Mouse (Mus musculus): Measurements from ENCODE around the gene Zpld1. TPM values are rescaled to one million over a fixed set of nuclear protein-coding genes. Genes with fewer than 3 reads are reported as not detected.

Zpld1 gene
- polyA plus RNA-seq (2012; rRNA removed), result not detected in 2 replicates

DNA sequence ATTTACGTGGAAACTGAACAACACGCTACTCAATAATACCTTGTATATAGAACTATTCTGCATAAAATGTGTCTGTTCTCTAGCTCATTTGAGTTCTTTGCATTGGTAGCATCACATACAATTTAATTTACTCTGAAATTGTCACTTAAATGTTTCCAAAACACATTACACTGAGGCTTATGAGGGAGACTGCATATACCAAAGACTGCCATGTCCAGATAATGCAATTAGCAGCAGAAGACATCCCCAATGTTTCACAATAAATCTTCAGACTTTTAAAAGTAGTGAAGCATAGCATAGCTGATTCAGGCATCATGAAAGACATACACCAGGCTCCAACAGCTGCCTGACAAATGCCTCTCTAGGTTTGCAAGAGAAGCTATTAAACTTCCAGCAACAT, at the start of gene Zpld1:
Gene Zpld1 (minus strand): TSS at position 101 of the 400 bp plus-strand sequence.
- DNase-seq (ENCODE audit: low read depth, low spot score), result no peak
- 95% methylated on average over 2 of the region's 2 CpGs for WGBS

DNA sequence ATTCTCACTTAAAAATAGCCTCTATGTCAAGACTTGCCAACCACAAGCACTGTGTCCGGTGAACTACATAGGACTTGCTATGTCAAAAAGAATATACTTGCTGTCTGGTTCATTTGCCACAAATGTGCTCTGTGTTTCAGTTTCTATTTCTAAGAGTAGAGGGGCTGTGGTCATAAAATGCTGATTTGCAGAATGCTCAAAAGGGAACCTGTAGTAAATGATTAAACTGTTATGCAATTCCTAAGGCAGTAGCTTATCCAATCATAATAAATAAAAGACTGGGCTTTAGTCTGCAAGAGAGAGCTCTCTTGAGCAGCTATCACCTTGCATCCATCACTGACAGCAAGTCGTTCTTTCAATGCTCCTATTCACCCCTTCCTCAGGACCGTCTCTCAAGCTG, 47.9 kb upstream of the Zpld1 start:
- no peak for DNase-seq (ENCODE audit: low read depth, low spot score)
- WGBS, result 71% methylated on average over 3 of the region's 3 CpGs

DNA sequence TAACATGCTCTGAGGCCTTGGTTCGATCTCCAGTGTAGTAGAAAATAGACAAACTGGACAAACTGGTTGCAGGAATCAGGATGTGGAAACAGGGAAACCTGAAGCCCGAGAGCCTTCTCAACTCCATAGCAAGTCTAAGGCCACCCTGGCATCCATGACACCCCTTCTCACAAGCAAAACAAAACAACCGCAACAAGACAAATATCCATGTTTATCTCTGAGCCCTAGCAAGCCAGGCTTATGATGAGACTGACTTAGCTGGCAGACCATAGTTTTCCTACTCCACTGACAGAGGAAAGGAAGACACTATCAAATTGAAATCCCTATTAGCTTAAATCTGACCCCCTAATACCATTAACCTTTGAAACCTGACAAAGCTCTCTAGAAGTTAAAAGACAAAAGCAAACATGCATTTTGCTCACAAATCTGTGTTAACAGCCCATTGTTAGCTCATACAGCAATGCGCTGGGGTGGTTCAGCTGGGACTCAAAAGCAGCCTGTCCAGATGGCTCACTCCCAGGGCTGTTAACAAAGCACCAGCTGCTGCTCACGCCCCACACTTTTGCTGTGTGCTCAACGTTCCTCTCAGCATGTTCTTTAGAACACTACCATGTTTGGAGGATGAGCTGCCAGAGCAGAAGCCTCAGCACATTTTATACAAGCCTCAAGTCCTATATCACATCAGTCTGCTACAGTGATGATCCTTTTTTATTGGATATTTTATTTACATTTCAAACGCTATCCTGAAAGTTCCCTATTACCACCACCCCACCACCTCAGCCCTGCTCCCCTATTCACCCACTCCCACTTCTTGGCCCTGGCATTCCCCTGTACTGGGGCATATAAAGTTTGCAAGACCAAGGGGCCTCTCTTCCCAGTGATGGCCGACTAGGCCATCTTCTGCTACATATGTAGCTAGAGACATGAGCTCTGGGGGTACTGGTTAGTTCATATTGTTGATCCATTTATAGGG, 24.0 kb upstream of the Zpld1 start:
- no peak for DNase-seq (ENCODE audit: low read depth, low spot score)
- WGBS, result 27% methylated on average over 8 of the region's 8 CpGs

DNA sequence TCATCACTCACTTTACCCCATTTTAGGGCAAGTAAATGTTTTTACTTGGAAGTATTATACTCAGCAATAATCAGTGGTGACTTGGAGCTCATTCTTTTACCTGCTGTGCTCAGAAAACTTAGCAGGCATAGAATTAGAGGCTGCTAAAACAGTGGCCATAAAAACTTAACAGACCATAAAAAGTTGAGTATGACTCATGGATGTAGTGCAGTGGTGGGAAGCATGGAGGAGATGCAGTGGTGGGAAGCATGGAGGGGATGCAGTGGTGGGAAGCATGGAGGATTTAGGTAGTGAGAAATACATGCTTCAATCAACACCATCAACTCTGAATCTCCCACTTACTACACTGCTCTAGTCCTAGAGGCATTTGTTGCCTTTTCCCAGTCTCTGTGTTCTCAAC, 19.2 kb upstream of the Zpld1 start:
- no peak for DNase-seq (ENCODE audit: low read depth, low spot score)

DNA sequence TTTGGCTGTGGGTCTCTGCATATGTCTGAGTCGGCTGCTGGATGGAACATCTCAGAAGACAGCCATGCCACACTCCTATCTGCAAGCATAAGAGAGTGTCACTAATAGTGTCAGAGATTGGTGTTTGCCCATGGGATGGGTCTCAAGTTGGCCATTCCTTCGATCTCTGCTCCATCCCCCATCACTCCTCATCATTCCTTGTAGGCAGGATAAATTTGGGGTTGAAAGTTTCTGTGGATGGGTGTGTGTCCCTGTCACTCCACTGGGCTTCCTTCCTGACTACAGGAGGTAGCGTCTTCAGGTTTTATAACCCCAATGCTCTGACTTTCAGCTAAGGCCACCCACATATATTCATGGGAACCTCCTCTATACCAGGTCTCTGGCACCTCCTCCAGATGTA, 14.3 kb upstream of the Zpld1 start:
- DNase-seq (ENCODE audit: low read depth, low spot score), result no peak
- 81% methylated on average over 3 of the region's 3 CpGs for WGBS

DNA sequence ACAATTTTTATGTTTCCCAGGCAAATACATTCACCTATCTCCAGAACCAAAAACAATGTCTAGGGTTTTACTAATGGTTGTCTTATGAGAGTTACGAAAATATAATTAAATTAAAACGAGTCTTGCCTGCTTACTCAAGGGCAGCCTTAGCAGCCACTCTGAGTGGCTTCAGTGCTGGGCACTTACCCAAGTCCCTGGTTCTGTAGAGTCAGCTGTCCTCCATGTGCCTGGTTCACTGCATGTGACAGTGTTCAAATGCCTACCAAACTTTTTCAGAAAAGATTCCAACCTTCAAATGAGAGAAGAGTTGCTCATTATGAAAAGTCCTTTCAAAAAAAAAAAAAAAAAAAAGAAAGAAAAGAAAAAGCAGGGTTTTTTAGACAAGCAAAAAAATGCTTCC, 15.1 kb downstream of the Zpld1 start:
- WGBS, result 69% methylated on average over 2 of the region's 2 CpGs
- DNase-seq (ENCODE audit: low read depth, low spot score), result no peak

DNA sequence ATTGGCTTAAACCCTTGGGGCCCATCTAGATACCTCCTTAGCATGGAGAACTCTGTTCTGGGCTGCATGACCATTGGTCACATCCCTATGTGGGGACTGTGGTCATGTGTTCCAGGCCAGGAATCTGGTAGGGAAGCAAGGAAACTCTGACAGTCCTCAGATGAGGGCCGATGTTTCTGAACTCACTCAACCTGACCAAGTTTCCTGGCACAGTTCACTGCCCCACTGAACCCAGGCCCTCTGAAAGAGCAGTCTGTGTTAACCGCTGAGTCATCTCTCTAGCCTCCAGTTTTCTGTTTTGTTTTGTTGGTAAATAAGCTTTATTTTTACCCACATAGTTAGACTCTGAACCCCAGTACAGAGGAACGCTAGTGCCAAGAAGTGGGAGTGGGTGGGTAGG, 20.3 kb downstream of the Zpld1 start:
- DNase-seq (ENCODE audit: low read depth, low spot score), result no peak
- 84% methylated on average over 3 of the region's 3 CpGs for WGBS

DNA sequence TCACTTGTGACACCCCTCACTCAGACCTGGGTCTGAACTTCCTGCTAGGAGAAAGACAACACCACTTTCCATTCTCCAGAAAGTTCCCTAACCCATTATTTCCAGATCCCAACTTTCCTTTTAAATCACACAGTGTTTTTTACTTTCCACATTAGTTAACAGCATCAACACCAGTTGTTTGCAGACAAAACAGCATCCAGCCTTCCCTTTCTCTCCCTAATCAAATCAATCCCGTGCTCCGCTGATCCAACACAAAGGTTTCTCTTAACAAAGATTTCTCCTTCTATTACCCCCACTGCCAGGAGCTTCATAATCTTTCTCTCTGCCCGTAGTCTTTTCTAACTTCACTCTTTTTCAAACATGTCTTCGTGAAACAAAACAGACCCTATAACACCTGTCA, 32.5 kb downstream of the Zpld1 start:
- 62% methylated on average over 4 of the region's 4 CpGs for WGBS
- no peak for DNase-seq (ENCODE audit: low read depth, low spot score)

DNA sequence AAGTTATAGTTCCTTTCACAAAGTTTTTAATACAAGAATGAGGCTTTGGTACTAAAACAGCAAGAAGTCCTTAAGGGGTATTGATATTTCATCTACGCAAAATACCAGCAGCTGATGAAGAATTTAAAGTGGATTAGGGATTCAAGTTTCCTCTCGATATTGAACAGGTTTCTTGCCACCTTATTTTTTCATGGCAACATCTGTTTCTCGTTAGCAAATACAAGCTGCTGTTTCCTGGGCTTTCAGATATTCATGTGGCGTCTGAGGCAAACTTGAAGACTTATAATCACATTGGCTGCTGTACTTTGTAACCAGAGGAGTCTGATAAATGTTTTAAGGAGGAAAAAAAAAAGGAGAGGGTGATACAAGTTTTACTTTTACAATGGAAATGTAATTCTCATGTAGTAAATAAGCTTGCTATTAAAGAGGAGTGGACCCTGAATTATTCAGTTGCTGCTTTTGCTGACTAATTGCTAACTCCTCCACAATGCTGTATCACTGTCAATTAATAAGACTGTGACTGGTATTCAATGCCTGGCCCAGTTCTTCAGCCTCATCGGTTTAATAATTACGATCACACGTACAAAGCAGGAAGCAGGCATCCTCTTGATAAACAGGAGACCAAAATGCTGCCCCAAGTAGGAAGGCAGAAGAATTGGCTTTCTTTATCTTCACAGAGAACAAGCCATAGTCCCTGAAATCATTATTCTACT, 36.8 kb downstream of the Zpld1 start:
- DNase-seq (ENCODE audit: low read depth, low spot score), result no peak
- WGBS, result 70% methylated on average over 7 of the region's 7 CpGs

DNA sequence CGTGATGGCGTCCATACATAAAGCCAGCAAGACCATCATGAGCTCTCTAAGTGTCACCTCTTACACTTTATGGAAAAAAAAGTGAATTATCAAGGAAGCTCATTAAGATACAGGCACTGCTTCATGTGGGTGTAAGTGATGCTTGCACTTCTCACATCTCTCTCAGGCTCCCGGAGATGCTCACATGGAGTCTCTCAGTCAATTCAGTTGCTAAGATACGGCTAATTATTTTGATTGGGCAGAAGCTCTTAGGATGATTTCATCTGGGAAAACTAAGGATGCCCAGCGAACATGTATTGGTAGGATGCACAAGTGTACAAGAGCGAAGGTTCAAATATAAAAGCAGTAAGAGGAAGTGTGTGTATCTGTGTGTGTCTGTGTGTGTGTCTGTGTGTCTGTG, 38.1 kb downstream of the Zpld1 start:
- 90% methylated on average over 6 of the region's 6 CpGs for WGBS
- no peak for DNase-seq (ENCODE audit: low read depth, low spot score)

DNA sequence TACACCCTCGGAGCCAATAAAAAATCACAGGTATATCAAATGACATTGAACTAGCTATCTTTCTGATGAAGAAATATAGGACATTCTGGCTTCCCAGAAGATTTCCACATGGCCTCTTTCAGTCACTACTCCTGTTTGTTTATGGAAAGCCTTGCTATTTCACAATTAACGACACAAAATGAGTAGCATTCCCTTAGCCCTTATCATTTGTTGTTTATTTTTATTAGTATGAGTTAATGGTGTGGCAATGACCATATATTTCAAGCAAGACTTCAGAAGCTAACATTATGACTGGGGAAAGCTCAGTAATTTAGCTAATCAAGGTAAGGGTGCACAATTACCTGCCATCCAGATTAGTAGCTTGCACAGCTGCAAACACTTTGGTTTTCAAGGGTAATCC, 56.8 kb downstream of the Zpld1 start:
- no peak for DNase-seq (ENCODE audit: low read depth, low spot score)
- WGBS, result 63% methylated on average over 2 of the region's 2 CpGs

DNA sequence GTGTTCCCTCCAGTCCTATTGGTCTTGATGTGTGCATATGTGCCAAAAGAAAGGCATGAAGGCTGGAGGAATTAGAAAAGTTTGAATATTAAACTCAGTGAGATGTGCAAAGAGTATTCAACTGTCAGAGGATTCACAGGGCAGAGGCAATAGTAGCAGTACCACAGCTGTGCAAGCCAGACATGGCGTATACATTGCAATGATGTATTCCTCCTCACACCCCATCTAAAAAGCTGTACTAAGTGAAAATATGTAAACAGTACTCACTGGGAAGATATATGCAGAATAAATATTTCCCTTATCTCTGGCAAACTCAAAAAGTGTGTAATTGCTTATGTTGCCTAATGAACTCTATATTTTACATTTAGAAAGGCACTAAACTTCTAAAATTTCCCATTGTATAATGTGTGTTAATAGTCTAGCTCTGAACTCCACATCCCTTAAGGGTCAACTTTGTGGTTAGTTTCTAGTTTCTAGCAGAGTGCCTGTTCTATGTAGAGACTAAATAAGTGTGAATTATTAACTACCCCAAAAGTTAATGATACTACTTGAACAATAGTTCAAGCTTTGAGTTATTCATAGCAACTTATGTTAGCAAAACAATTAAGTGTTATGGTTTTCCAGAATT, 68.7 kb downstream of the Zpld1 start:
- no peak for DNase-seq (ENCODE audit: low read depth, low spot score)
- 88% methylated on average over 1 of the region's 1 CpGs for WGBS

DNA sequence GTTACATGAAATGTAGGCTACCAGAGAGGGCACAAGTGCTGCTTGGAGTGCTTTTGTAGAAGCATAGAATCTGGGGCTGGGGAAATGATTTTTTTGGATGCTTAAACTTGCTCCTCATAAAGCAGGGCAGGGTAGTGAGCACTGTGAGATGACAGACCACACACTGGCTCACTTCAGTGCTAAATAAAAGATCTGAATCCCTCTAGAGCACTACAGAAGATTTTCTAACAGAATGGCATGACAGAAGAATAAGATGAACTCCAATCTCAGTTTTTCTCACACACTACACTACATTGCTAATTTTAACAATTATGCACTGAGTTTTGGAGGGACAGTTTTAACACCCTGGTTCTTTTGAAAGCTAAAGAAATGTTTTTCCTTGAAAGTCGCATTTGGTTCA, 93.8 kb downstream of the Zpld1 start:
- 88% methylated on average over 1 of the region's 1 CpGs for WGBS
- no peak for DNase-seq (ENCODE audit: low read depth, low spot score)

DNA sequence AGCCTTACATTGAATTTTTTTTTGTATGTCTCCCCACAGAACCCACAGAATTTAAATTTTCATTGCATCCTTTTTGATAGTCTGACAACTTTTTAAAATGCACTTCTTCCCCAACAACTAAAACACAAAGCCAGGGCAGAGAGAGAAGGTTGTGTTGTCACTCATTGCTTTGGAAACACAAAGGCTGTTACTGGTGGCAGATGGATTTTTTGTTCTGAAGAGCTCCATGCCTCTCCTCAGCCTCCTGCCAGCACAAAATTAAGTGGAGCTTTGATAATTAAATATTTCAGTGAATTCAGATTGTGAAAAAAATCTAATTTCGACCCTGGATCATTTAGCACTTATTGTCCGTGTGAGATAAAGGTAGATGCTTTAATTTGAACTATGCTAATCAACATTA, 107.4 kb downstream of the Zpld1 start:
- 77% methylated on average over 2 of the region's 2 CpGs for WGBS

DNA sequence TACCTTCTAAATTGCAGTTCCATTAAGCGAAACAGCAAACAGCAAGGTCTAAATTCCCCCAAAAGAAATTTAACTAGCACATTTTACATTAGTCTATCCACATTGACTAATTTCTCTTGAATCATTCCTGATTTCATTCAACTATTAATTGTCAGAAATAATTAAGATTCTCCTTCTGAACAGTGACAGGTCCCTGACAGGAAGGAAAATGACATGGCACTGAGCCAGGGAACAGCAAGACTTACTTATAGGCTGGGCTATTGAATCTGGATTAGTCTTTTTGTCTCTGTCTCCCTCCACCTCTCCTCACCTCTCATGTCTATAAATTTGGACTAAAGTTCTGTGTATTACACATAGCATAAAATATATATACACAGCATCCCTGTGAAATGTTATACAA, 112.4 kb downstream of the Zpld1 start:
- DNase-seq (ENCODE audit: low read depth, low spot score), result no peak
- WGBS, result 93% methylated on average over 1 of the region's 1 CpGs

More for the DNA sequence above, 107.4 kb downstream of the Zpld1 start:
- no peak for DNase-seq (ENCODE audit: low read depth, low spot score)
